Mouse (Mus musculus) urinary bladder, adult 2 months (tissue): Measurements from ENCODE around the gene Rasgef1a. TPM values are rescaled to one million over a fixed set of nuclear protein-coding genes. Genes with fewer than 3 reads are reported as not detected.

Experiments used
- DNase-seq: peaks from one replicate; pipeline ENCODE4 v3.0.0; 2022; ENCODE audit warnings: low spot score
- polyA plus RNA-seq: library from polyadenylated mRNA; depleted of rRNA; stranded (reverse); fragments of >200 nt; gene quantifications from 2 replicates; pipeline ENCODE4 v1.2.3, GENCODE M21; 2012; rRNA removed

Gene Rasgef1a
- 1.0 and 1.1 TPM in 2 replicates for polyA plus RNA-seq

- DNase-seq: no peak
Measured at GRCm38 (mm10) chr6:118010756-118011615, at the start of gene Rasgef1a. Rasgef1a (plus strand) TSS chr6:118011438.

- no peak for DNase-seq
Measured at GRCm38 (mm10) chr6:117963201-117963600, 48.0 kb upstream of the Rasgef1a start.

- no peak for DNase-seq
Measured at GRCm38 (mm10) chr6:117966729-117967128, 44.5 kb upstream of the Rasgef1a start.

GRCm38 (mm10) chr6:117987173-117987572 is 24.1 kb upstream of the Rasgef1a start:
- no peak for DNase-seq

GRCm38 (mm10) chr6:117989209-117989608 is 22.0 kb upstream of the Rasgef1a start:
- no peak for DNase-seq

GRCm38 (mm10) chr6:117990649-117991048 is 20.6 kb upstream of the Rasgef1a start:
- DNase-seq: no peak

GRCm38 (mm10) chr6:117991297-117991696 is 19.9 kb upstream of the Rasgef1a start:
- no peak for DNase-seq

GRCm38 (mm10) chr6:117991928-117992327 is 19.3 kb upstream of the Rasgef1a start:
- DNase-seq: no peak

GRCm38 (mm10) chr6:117995168-117995567 is 16.1 kb upstream of the Rasgef1a start:
- DNase-seq: no peak

- no peak for DNase-seq
Measured at GRCm38 (mm10) chr6:118001272-118001671, 10.0 kb upstream of the Rasgef1a start.

GRCm38 (mm10) chr6:118007302-118007701 is 3.9 kb upstream of the Rasgef1a start:
- DNase-seq: no peak

- no peak for DNase-seq
Measured at GRCm38 (mm10) chr6:118007843-118008539, 3.2 kb upstream of the Rasgef1a start.

GRCm38 (mm10) chr6:118010256-118010655 is 982 bp upstream of the Rasgef1a start:
- DNase-seq: no peak

- no peak for DNase-seq
Measured at GRCm38 (mm10) chr6:118011616-118012316, 528 bp downstream of the Rasgef1a start.

GRCm38 (mm10) chr6:118012317-118012700 is 1.1 kb downstream of the Rasgef1a start:
- no peak for DNase-seq

GRCm38 (mm10) chr6:118012987-118013866 is 2.0 kb downstream of the Rasgef1a start:
- no peak for DNase-seq

GRCm38 (mm10) chr6:118014881-118015280 is 3.6 kb downstream of the Rasgef1a start:
- no peak for DNase-seq

GRCm38 (mm10) chr6:118015971-118016370 is 4.7 kb downstream of the Rasgef1a start:
- DNase-seq: no peak

- no peak for DNase-seq
Measured at GRCm38 (mm10) chr6:118018666-118019065, 7.4 kb downstream of the Rasgef1a start.

GRCm38 (mm10) chr6:118019569-118019968 is 8.3 kb downstream of the Rasgef1a start:
- DNase-seq: no peak

GRCm38 (mm10) chr6:118022898-118023635 is 11.8 kb downstream of the Rasgef1a start:
- DNase-seq: no peak
